Mouse (Mus musculus): ENCODE data around the gene Mmp9. TPM values are rescaled to one million over a fixed set of nuclear protein-coding genes. Genes with fewer than 3 reads are reported as not detected.
A peak's percentile ranks its signal among the peaks of the same experiment; 100 is the strongest.

The Mmp9 gene
- polyA plus RNA-seq, 1 experiment from 2014 or later, result 4.5 TPM

DNA sequence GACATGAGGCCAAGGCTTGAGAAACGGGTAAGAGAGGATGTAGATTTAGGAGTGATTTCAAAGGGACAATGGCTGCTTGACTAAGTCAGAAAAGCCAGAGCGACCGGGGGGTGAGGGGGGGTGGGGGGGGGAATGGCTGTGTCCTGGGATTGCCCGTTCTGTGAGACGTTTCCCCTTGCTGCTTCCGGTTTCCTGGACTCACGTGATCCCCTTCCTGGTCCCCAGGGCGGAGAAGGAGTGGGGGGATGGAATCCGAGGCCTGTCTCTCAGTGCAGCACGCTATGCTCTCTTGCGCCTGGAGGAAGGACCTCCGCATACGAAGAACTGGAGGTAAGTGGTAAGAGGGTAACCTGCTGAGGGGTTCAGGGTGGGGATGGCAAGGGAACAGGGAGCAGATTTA, 48.2 kb downstream of the Mmp9 start:
- Histone ChIP-seq H3K36me3 (ENCODE audit: insufficient read depth, low read length) (no peaks in the 10 kb centered on the region), H3K4me1 (ENCODE audit: insufficient read depth, low read depth, low read length) (no peaks in the 10 kb centered on the region), H3K4me2 (replicated peaks; ENCODE audit: low read depth, low read length) (no peak overlapping the region), H3K27ac (ENCODE audit: low read length) (no peak overlapping the region), H3K9me3 (ENCODE audit: low read length) (no peaks in the 10 kb centered on the region), H3K4me3 (ENCODE audit: low read depth, low read length) (no peak overlapping the region), H3K27me3 (replicated peaks; ENCODE audit: insufficient read depth, low read length) (no peaks in the 10 kb centered on the region), H3K9ac (replicated peaks; ENCODE audit: low read depth) (no peak overlapping the region)
- TF ChIP-seq CTCF (IDR thresholded peaks at IDR 0.05) (no peak), EP300 (IDR thresholded peaks at IDR 0.05) (no peak)
- WGBS, result 38% methylated on average over 13 of the region's 13 CpGs
- DNase-seq (ENCODE audit: low spot score), result peak; percentile 25
- 0 out of 2 replicates have a peak, but pooled peaks have one; percentile 40 for ATAC-seq

DNA sequence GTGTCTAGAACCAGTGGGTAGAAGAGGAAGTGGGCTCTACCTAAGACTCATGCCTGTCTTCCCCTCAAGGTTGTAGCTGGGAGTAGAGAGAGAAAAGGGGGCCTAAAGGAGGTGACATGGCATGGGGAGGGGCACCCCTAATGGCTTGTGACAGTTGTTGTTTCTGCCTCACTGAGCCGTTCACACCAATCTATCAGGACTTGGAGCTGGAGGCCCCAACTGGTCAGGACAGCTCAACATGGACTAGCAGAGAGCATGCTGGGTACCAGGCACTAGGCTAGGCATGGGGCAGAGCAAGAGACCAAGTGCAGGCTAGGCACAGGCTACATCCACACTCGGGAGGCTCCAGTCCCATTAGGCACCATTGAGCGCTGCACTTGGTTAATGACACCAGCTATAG, 50.5 kb downstream of the Mmp9 start:
- H3K4me3 ChIP-seq (ENCODE audit: low read depth, low read length), result no peak overlapping the region
- no peaks in the 10 kb centered on the region for H3K27me3 ChIP-seq (replicated peaks; ENCODE audit: insufficient read depth, low read length)
- no peak overlapping the region for H3K4me2 ChIP-seq (replicated peaks; ENCODE audit: low read depth, low read length)
- H3K4me1 ChIP-seq (ENCODE audit: insufficient read depth, low read depth, low read length), result no peaks in the 10 kb centered on the region
- no peaks in the 10 kb centered on the region for H3K9me3 ChIP-seq (ENCODE audit: low read length)
- no peak overlapping the region for H3K9ac ChIP-seq (replicated peaks; ENCODE audit: low read depth)
- H3K27ac ChIP-seq (ENCODE audit: low read length), result no peak overlapping the region
- whole genome bisulfite sequencing, result 76% methylated on average over 3 of the region's 3 CpGs
- ATAC-seq (no peak), DNase-seq (ENCODE audit: low spot score) (no peak)
- H3K36me3 ChIP-seq (ENCODE audit: insufficient read depth, low read length), result no peaks in the 10 kb centered on the region
- TF ChIP-seq CTCF (IDR thresholded peaks at IDR 0.05), result no peak
- no peak for TF ChIP-seq EP300 (IDR thresholded peaks at IDR 0.05)

DNA sequence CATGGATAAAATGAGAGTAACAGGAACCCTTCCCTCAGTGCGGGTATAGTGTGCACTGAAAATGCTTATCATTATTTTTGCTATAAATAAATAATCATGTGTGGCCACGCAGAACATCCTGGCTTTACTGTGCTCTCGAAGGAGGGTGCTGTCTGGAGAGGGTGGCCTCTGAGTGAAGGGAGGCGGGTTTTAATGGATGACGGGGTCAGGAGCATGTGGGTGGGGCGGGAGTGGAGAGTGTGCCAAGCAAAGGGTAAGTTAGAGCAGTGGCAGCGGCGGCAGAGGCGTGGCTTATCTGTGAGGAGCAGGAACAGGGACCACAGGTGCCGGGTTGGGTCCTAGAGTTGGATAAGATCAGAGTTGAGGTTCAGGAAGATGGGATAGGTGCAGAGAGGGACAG, 51.2 kb downstream of the Mmp9 start:
- peak; percentile 33 for DNase-seq (ENCODE audit: low spot score)
- H3K9me3 ChIP-seq (ENCODE audit: low read length), result no peaks in the 10 kb centered on the region
- H3K4me2 ChIP-seq (replicated peaks; ENCODE audit: low read depth, low read length), result no peak overlapping the region
- no peak for TF ChIP-seq CTCF (IDR thresholded peaks at IDR 0.05)
- no peak for TF ChIP-seq EP300 (IDR thresholded peaks at IDR 0.05)
- no peak for ATAC-seq
- H3K27ac ChIP-seq (ENCODE audit: low read length), result no peak overlapping the region
- no peak overlapping the region for H3K4me3 ChIP-seq (ENCODE audit: low read depth, low read length)
- H3K36me3 ChIP-seq (ENCODE audit: insufficient read depth, low read length), result no peaks in the 10 kb centered on the region
- H3K9ac ChIP-seq (replicated peaks; ENCODE audit: low read depth), result no peak overlapping the region
- 19% methylated on average over 10 of the region's 10 CpGs for WGBS
- H3K4me1 ChIP-seq (ENCODE audit: insufficient read depth, low read depth, low read length), result no peaks in the 10 kb centered on the region
- no peaks in the 10 kb centered on the region for H3K27me3 ChIP-seq (replicated peaks; ENCODE audit: insufficient read depth, low read length)

DNA sequence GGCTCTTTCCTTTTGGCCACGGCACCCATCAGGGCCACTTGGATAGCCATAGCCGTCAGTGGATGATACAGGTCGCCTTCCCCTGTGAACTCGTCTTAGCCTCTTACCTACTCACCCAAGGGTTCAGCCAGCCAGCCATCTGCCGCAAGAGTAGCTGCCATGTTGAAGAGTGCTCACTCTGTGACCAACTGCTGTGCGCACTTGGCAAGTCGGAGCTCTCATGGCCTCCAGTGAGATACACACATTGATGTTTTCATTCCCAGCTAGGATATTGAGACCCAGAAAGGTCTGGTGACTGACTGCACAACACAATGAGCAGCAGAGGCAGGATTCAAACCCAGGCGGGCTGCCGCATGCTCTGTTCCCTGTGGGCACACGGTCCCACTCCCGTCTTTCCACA, 53.6 kb downstream of the Mmp9 start:
- Histone ChIP-seq H3K4me3 (ENCODE audit: low read depth, low read length) (no peak overlapping the region), H3K4me2 (replicated peaks; ENCODE audit: low read depth, low read length) (no peak overlapping the region), H3K36me3 (ENCODE audit: insufficient read depth, low read length) (no peaks in the 10 kb centered on the region), H3K27ac (ENCODE audit: low read length) (no peak overlapping the region), H3K27me3 (replicated peaks; ENCODE audit: insufficient read depth, low read length) (0 out of 2 replicates have a peak, but pooled peaks cover 5% of the 10 kb centered on the region), H3K9me3 (ENCODE audit: low read length) (no peaks in the 10 kb centered on the region), H3K4me1 (ENCODE audit: insufficient read depth, low read depth, low read length) (peaks cover 13% of the 10 kb centered on the region; the same call in 1 of the 2 replicates), H3K9ac (replicated peaks; ENCODE audit: low read depth) (no peak overlapping the region)
- TF ChIP-seq EP300 (IDR thresholded peaks at IDR 0.05), result no peak
- no peak for ATAC-seq
- WGBS, result 82% methylated on average over 11 of the region's 11 CpGs
- no peak for DNase-seq (ENCODE audit: low spot score)

DNA sequence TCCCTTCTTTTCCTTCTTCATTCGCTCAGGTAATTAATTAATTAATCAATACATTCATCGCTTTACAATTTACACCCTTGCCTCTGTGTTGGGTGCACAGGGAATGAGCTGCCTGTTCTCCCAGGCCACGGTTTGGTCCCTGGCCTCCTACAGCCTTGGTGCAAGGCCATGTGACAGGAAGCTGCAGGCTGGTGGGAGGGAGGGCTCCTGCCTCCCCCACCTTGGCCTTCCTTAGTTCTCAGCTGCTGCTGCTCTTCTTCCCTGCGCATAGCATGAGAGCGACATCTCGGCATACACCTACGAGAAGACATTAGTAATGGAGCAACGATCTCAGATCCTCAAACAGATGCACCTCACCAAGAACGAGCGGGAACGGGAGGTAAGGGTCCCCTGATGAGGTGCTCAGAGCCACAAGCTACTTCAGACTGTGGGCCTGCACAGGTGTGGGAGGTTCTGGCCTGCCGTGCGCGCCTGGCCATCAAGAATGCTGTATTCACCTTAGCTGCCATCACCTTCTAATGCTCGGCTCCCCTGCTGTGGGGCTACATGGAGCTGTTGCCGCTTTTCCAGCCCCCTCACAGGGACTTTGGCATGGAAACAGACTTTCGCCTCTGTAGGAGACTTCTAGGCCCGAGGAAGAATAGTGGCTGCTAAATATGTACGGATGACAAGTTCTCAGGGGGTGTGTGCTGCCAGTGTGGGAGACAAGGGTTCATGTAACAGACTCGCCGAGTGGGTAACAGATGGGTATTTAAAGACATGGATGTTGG, 54.3 kb downstream of the Mmp9 start:
- Histone ChIP-seq H3K9ac (replicated peaks; ENCODE audit: low read depth) (no peak overlapping the region), H3K36me3 (ENCODE audit: insufficient read depth, low read length) (no peaks in the 10 kb centered on the region), H3K4me1 (ENCODE audit: insufficient read depth, low read depth, low read length) (peaks cover 13% of the 10 kb centered on the region; the same call in 1 of the 2 replicates), H3K4me3 (ENCODE audit: low read depth, low read length) (no peak overlapping the region), H3K27me3 (replicated peaks; ENCODE audit: insufficient read depth, low read length) (0 out of 2 replicates have a peak, but pooled peaks cover 5% of the 10 kb centered on the region), H3K4me2 (replicated peaks; ENCODE audit: low read depth, low read length) (no peak overlapping the region), H3K9me3 (ENCODE audit: low read length) (no peaks in the 10 kb centered on the region), H3K27ac (ENCODE audit: low read length) (no peak overlapping the region)
- TF ChIP-seq CTCF (IDR thresholded peaks at IDR 0.05) (no peak), EP300 (IDR thresholded peaks at IDR 0.05) (no peak)
- ATAC-seq, result no peak
- 54% methylated on average over 21 of the region's 21 CpGs for WGBS
- DNase-seq (ENCODE audit: low spot score), result no peak

DNA sequence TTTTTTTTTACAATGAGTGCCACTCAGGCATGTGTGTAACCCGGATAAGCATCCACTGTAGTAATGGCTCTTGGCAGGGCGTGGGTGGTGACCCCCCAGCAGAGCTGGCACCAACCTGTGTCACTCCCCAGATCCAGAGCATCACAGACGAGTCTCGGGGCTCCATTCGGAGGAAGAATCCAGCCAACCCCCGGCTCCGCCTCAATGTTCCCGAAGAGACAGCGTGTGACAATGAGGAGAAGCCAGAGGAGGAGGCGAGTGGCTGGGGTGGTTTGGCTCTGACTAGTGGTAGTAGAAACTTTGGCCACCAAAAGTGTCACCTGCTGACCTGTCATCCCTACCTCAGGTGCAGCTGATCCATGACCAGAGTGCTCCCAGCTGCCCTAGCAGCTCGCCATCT, 55.4 kb downstream of the Mmp9 start:
- Histone ChIP-seq H3K9ac (replicated peaks; ENCODE audit: low read depth) (no peak overlapping the region), H3K27ac (ENCODE audit: low read length) (no peak overlapping the region), H3K27me3 (replicated peaks; ENCODE audit: insufficient read depth, low read length) (0 out of 2 replicates have a peak, but pooled peaks cover 5% of the 10 kb centered on the region), H3K36me3 (ENCODE audit: insufficient read depth, low read length) (peaks cover 5% of the 10 kb centered on the region; the same call in 1 of the 2 replicates), H3K4me1 (ENCODE audit: insufficient read depth, low read depth, low read length) (peaks cover 13% of the 10 kb centered on the region; the same call in 1 of the 2 replicates), H3K4me2 (replicated peaks; ENCODE audit: low read depth, low read length) (no peak overlapping the region), H3K9me3 (ENCODE audit: low read length) (no peaks in the 10 kb centered on the region), H3K4me3 (ENCODE audit: low read depth, low read length) (no peak overlapping the region)
- 74% methylated on average over 11 of the region's 11 CpGs for WGBS
- TF ChIP-seq CTCF (IDR thresholded peaks at IDR 0.05) (no peak), EP300 (IDR thresholded peaks at IDR 0.05) (no peak)
- DNase-seq (ENCODE audit: low spot score) (no peak), ATAC-seq (no peak)
